Mouse (Mus musculus) liver, embryonic 14.5 days (tissue): ENCODE measurements around the gene Gm37240. TPM values are rescaled to one million over a fixed set of nuclear protein-coding genes. Genes with fewer than 3 reads are reported as not detected.

ENCODE experiments used
- ATAC-seq: fragments of 200-750 bp; cut with Nextera tagmentation; 2 replicates; pipeline ENCODE4 v1.8.0; 2017; ENCODE audit warnings: moderate number of reproducible peaks, mild to moderate bottlenecking, moderate library complexity; ENCODE audit not compliant: insufficient read depth
- DNase-seq, 3 experiments: peaks; one replicate each; pipeline ENCODE4 v3.0.0-alpha.2; 2012 to 2013; ENCODE audit warnings: low read depth in 3 of 3, low spot score in 3 of 3
- H3K27ac ChIP-seq: fragments of 300-500 bp; sonication (generic); 2 replicates; pipeline ENCODE4 v1.5.1; 2014; ENCODE audit warnings: moderate library complexity, mild to moderate bottlenecking, control low read depth, inconsistent platforms
- H3K27me3 ChIP-seq: fragments of 300-500 bp; sonication (generic); 2 replicates; pipeline ENCODE4 v1.6.1; 2014; ENCODE audit warnings: mild to moderate bottlenecking, low read length, moderate library complexity; ENCODE audit not compliant: control insufficient read depth, insufficient read depth
- H3K36me3 ChIP-seq: fragments of 300-500 bp; sonication (generic); replicated peaks from 2 replicates; pipeline ENCODE4 v1.6.1; 2014; ENCODE audit warnings: low read depth; ENCODE audit not compliant: control insufficient read depth, insufficient read depth
- H3K4me1 ChIP-seq, 2 experiments: fragments of 200-500 bp in 1 of 2; fragments of 300-500 bp in 1 of 2; sonication (generic) in 1 of 2; replicated peaks; 2 replicates each; pipeline ENCODE4 v1.6.1; 2012 to 2014; ENCODE audit warnings: antibody characterized with exemption in 1 of 2, inconsistent platforms in 1 of 2, low read length in 1 of 2; ENCODE audit not compliant: control insufficient read depth in 2 of 2, insufficient read depth in 2 of 2
- H3K4me2 ChIP-seq: fragments of 300-500 bp; sonication (generic); 2 replicates; pipeline ENCODE4 v1.6.1; 2014; ENCODE audit warnings: low read depth, mild to moderate bottlenecking, control low read depth, moderate library complexity
- H3K4me3 ChIP-seq, 2 experiments: fragments of 200-500 bp in 1 of 2; fragments of 300-500 bp in 1 of 2; sonication (generic) in 1 of 2; 2 replicates each; pipeline ENCODE4 v1.5.1; 2012 to 2014; ENCODE audit warnings: low read depth in 2 of 2, low read length in 2 of 2, mild to moderate bottlenecking in 2 of 2, control low read depth in 1 of 2, inconsistent platforms in 1 of 2, moderate library complexity in 1 of 2; ENCODE audit not compliant: insufficient read depth in 1 of 2
- H3K9ac ChIP-seq: fragments of 300-500 bp; sonication (generic); replicated peaks from 2 replicates; pipeline ENCODE4 v1.6.1; 2014; ENCODE audit warnings: mild to moderate bottlenecking, control low read depth, moderate library complexity
- H3K9me3 ChIP-seq: fragments of 300-500 bp; sonication (generic); 2 replicates; pipeline ENCODE4 v1.6.1; 2016; ENCODE audit warnings: low read length, mixed read lengths; ENCODE audit not compliant: control insufficient read depth
- CTCF ChIP-seq: IDR thresholded peaks from 2 replicates; pipeline ENCODE4 v1.5.1; 2016; ENCODE audit warnings: antibody characterized with exemption, low read depth, control low read depth
- EP300 ChIP-seq: IDR thresholded peaks from 2 replicates; pipeline ENCODE4 v1.6.1; 2016; ENCODE audit warnings: antibody characterized with exemption, low read depth
- WGBS: fragments of 180-500 bp; shearing (Covaris S2); extraction: QIAGEN DNeasy Blood & Tissue Kit; methylation state at CpG from one replicate; pipeline ENCODE4 v1.1.7; 2014; ENCODE audit not compliant: insufficient replicate concordance; 5-methylcytosine and 5-hydroxymethylcytosine counted together
- polyA plus RNA-seq, 2 experiments: library from polyadenylated mRNA; depleted of rRNA in 1 of 2; stranded (reverse) in 1 of 2; unstranded in 1 of 2; fragments of >200 nt; fragmentation: Nextera tagmentation in 1 of 2; extraction: Ambion mirVana in 1 of 2; gene quantifications; 2 replicates each; pipeline versions ENCODE4 v1.2.1 to v1.2.3; 2012 to 2014

Gene Gm37240
- polyA plus RNA-seq, 2 experiments = 0.03 to 0.30 TPM

DNA sequence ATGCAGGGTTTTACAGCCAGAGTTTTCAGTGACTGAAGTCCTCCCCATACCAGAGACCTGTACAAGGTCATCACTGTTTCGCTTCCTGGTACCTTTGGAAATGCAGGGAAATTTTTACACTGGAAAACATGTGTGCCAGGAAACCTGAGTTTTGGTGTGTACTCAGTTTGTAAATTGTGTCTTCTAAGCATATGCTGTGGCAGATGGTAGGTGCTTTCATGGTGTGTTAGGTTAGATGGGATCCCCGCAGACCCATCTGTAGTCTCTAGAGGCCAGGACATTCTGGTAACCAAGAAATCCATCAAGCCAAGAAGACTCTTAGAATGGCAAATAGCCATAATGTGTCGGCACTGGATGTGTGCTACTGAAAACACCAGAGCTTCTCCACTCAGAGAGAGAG, 352.3 kb downstream of the Gm37240 start:
- DNase-seq (no peak), ATAC-seq (no peak)
- H3K9ac ChIP-seq = no peak overlapping the region
- H3K9me3 ChIP-seq = no peaks in the 10 kb centered on the region
- WGBS = 72% methylated on average over 3 of the region's 3 CpGs
- H3K4me2 ChIP-seq = no peak overlapping the region
- H3K4me3 ChIP-seq = no peak overlapping the region
- H3K36me3 ChIP-seq = no peaks in the 10 kb centered on the region
- no peaks in the 10 kb centered on the region for H3K4me1 ChIP-seq
- no peak overlapping the region for H3K27ac ChIP-seq
- no peak for TF ChIP-seq EP300
- TF ChIP-seq CTCF = no peak
- H3K27me3 ChIP-seq = no peaks in the 10 kb centered on the region

GRCm38 (mm10) chr3:85532376-85532775, 354.9 kb downstream of the Gm37240 start:
- no peak overlapping the region for H3K4me2 ChIP-seq
- H3K27ac ChIP-seq = no peak overlapping the region
- WGBS = 73% methylated on average over 3 of the region's 3 CpGs
- no peak overlapping the region for H3K4me3 ChIP-seq
- H3K9me3 ChIP-seq = no peaks in the 10 kb centered on the region
- H3K4me1 ChIP-seq = no peaks in the 10 kb centered on the region
- H3K9ac ChIP-seq = no peak overlapping the region
- ATAC-seq (no peak), DNase-seq (no peak)
- TF ChIP-seq EP300 = no peak
- no peak for TF ChIP-seq CTCF
- no peaks in the 10 kb centered on the region for H3K36me3 ChIP-seq
- H3K27me3 ChIP-seq = no peaks in the 10 kb centered on the region

- Histone ChIP-seq H3K4me3 (no peak overlapping the region), H3K27me3 (no peaks in the 10 kb centered on the region), H3K27ac (no peak overlapping the region), H3K36me3 (no peaks in the 10 kb centered on the region), H3K4me1 (no peaks in the 10 kb centered on the region), H3K9me3 (no peaks in the 10 kb centered on the region), H3K4me2 (no peak overlapping the region), H3K9ac (no peak overlapping the region)
- TF ChIP-seq EP300 (no peak), CTCF (no peak)
- DNase-seq = no peak
- no peak for ATAC-seq
- 65% methylated on average over 8 of the region's 8 CpGs for WGBS
These were observed 356.6 kb downstream of the Gm37240 start for GRCm38 (mm10) chr3:85530601-85531161.

GRCm38 (mm10) chr3:85521311-85521907, 365.9 kb downstream of the Gm37240 start:
- WGBS = 42% methylated on average over 1 of the region's 1 CpGs

DNA sequence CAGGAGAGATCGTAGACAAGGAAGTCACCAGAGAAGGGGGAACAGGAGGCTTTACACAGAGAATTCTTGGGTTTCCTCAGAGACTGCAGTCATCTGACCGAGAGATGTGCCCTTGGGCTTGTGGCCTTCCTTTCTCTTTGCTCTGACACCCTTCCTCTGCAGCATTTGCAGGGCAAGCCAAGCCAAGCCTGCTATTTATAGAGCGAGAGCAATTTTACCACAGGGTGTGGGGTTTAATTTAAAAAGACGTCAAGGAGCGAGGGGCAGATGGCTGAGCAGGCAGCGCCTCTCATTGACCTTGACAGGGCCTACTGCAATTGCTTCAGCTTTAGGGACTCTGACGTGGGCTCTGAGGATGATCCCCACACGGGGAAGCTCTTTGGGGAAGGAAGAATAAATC, 368.6 kb downstream of the Gm37240 start:
- no peak for TF ChIP-seq CTCF
- TF ChIP-seq EP300 = no peak
- Histone ChIP-seq H3K9me3 (no peaks in the 10 kb centered on the region), H3K27me3 (no peaks in the 10 kb centered on the region), H3K4me2 (no peak overlapping the region), H3K9ac (no peak overlapping the region), H3K36me3 (no peaks in the 10 kb centered on the region), H3K4me1 (no peaks in the 10 kb centered on the region), H3K4me3 (no peak overlapping the region), H3K27ac (no peak overlapping the region)
- WGBS = 56% methylated on average over 8 of the region's 8 CpGs
- no peak for ATAC-seq
- DNase-seq = no peak

More at GRCm38 (mm10) chr3:85521311-85521907, 365.9 kb downstream of the Gm37240 start:
- ATAC-seq = no peak
- H3K4me3 ChIP-seq = no peak overlapping the region
- H3K36me3 ChIP-seq = no peaks in the 10 kb centered on the region
- no peaks in the 10 kb centered on the region for H3K27me3 ChIP-seq
- H3K4me1 ChIP-seq = no peaks in the 10 kb centered on the region
- H3K9me3 ChIP-seq = no peaks in the 10 kb centered on the region
- TF ChIP-seq CTCF (no peak), EP300 (no peak)
- no peak overlapping the region for H3K27ac ChIP-seq
- H3K9ac ChIP-seq = no peak overlapping the region
- DNase-seq = no peak
- no peak overlapping the region for H3K4me2 ChIP-seq
